8 mouse cellular contexts compared by ENCODE assay signal in the genomic region with DNA sequence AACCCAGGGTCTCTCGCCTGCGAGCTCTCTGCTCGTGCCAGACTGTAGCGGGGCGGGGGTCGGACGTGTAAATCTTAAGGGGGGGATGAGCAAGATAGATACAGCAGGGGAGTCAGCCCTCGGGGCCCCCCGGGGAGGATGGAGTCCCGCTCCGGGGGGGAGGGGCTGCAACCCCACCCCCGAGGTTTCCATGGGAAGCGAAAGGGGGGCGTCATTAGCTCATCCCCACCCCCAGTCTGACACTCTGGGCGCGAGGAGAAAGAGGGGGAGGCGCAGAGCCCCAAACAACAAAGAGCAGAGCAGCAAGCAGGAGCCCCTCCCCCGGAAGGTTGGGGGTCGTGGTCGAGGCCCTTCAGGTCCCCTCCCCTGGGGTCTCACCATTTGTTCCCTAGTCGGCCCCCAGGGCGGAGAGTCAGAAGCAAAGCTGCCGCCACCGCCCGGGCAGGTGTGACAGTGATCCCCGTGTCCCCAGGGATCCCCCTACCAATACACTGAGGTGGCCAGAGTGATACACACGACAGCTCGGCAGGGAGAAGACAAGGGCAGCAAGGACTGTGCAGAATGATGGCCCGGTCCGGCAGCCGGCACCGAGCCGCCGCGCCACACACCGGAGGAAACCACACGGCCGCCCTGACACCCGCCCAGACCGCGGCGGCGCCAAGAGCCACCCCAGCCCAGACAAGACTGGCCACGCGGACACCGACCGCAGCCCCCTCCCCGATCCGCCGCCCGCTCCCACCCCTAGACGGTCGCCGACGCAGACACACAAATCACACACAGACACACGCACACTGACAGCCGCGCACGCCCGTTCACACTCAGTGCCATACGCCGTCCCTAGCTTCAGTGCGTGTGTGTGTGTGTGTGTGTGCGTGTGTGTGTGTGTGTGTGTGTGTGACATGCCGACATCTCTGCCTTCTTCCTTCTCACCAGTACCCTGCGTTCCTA. TPM values are rescaled to one million over a fixed set of nuclear protein-coding genes. Genes with fewer than 3 reads are reported as not detected.
DNase-seq lines count a peak whose midpoint lies in the region; ATAC-seq and TF ChIP-seq lines count a peak whose summit lies in the region.

No protein-coding gene starts in this region.

- H3K4me1 ChIP-seq in kidney, embryonic 14.5 days (ENCODE audit: control insufficient read depth, insufficient read depth, low read length) = peaks cover 45% of the 10 kb centered on the region
- peaks cover 71% of the 10 kb centered on the region for H3K4me1 ChIP-seq in E14TG2a.4 (replicated peaks; ENCODE audit: low read depth, low read length)
- H3K4me1 ChIP-seq in embryonic facial prominence, embryonic 10.5 days = peaks cover 69% of the 10 kb centered on the region
- H3K4me1 ChIP-seq in hindbrain, postnatal 0 days (ENCODE audit: insufficient read depth, low read length) = peaks cover 8% of the 10 kb centered on the region
- H3K4me1 ChIP-seq in midbrain, embryonic 12.5 days = peaks cover 54% of the 10 kb centered on the region

- no peaks in the 10 kb centered on the region for H3K9me3 ChIP-seq in kidney, embryonic 14.5 days (ENCODE audit: control insufficient read depth, low read length)
- H3K9me3 ChIP-seq in E14TG2a.4 (ENCODE audit: low read length) = no peaks in the 10 kb centered on the region
- no peaks in the 10 kb centered on the region for H3K9me3 ChIP-seq in embryonic facial prominence, embryonic 10.5 days
- no peaks in the 10 kb centered on the region for H3K9me3 ChIP-seq in hindbrain, postnatal 0 days (ENCODE audit: low read length)
- H3K9me3 ChIP-seq in midbrain, embryonic 12.5 days = no peaks in the 10 kb centered on the region

- H3K4me3 ChIP-seq in kidney, embryonic 14.5 days (ENCODE audit: low read length) = peak overlapping the region; percentile 64
- H3K4me3 ChIP-seq in E14TG2a.4 (replicated peaks; ENCODE audit: low read length) = peak overlapping the region; percentile 84
- peak overlapping the region; percentile 79 for H3K4me3 ChIP-seq in embryonic facial prominence, embryonic 10.5 days
- H3K4me3 ChIP-seq in hindbrain, postnatal 0 days (ENCODE audit: low read length) = peak overlapping the region; percentile 67
- peak overlapping the region; percentile 69 for H3K4me3 ChIP-seq in midbrain, embryonic 12.5 days

- intact Hi-C loops in gastrocnemius, postnatal 36 days (cut with DNase I) = loop anchor here (5.0 kb wide), 1 partner anchor 146 kb away; no protein-coding TSS in a partner anchor

- no peaks in the 10 kb centered on the region for H3K36me3 ChIP-seq in kidney, embryonic 14.5 days (ENCODE audit: control insufficient read depth, insufficient read depth, low read length)
- no peaks in the 10 kb centered on the region for H3K36me3 ChIP-seq in E14TG2a.4 (ENCODE audit: insufficient read depth, low read length)
- no peaks in the 10 kb centered on the region for H3K36me3 ChIP-seq in embryonic facial prominence, embryonic 10.5 days (replicated peaks)
- H3K36me3 ChIP-seq in hindbrain, postnatal 0 days (ENCODE audit: insufficient read depth, low read length) = no peaks in the 10 kb centered on the region
- no peaks in the 10 kb centered on the region for H3K36me3 ChIP-seq in midbrain, embryonic 12.5 days

- no peak overlapping the region for H3K27ac ChIP-seq in kidney, embryonic 14.5 days (ENCODE audit: low read depth, low read length)
- H3K27ac ChIP-seq in embryonic facial prominence, embryonic 10.5 days (replicated peaks) = peak overlapping the region; percentile 65
- peak overlapping the region; percentile 88 for H3K27ac ChIP-seq in hindbrain, postnatal 0 days
- H3K27ac ChIP-seq in midbrain, embryonic 12.5 days (replicated peaks) = peak overlapping the region; percentile 72

- WGBS in kidney, embryonic 14.5 days = under 1% methylated on average over 62 of the region's 66 CpGs
- WGBS in embryonic facial prominence, embryonic 10.5 days = under 1% methylated on average over 66 of the region's 66 CpGs
- 1% methylated on average over 64 of the region's 66 CpGs for WGBS in hindbrain, postnatal 0 days
- WGBS in midbrain, embryonic 12.5 days = under 1% methylated on average over 62 of the region's 66 CpGs

- peak; percentile 13; the same call in 1 of the 2 replicates for ATAC-seq in kidney, embryonic 14.5 days (ENCODE audit: low FRiP score, low TSS enrichment)
- peak; percentile 24 for ATAC-seq in hindbrain, postnatal 0 days
- ATAC-seq in midbrain, embryonic 12.5 days (ENCODE audit: low FRiP score, low read depth) = peak; percentile 31

- H3K9ac ChIP-seq in kidney, embryonic 14.5 days (ENCODE audit: low read depth, low read length) = peak overlapping the region; percentile 69
- peak overlapping the region; percentile 82 for H3K9ac ChIP-seq in hindbrain, postnatal 0 days (replicated peaks; ENCODE audit: low read length)
- H3K9ac ChIP-seq in midbrain, embryonic 12.5 days (replicated peaks) = peak overlapping the region; percentile 58

- no peak for TF ChIP-seq CTCF in E14TG2a.4 (conservative IDR thresholded peaks at IDR 0.05; ENCODE audit: low read length)
- TF ChIP-seq CTCF in hindbrain, postnatal 0 days (IDR thresholded peaks at IDR 0.05; ENCODE audit: low read depth) = no peak

- H3K27me3 ChIP-seq in kidney, embryonic 14.5 days (ENCODE audit: control insufficient read depth, insufficient read depth, low read length) = peaks cover 35% of the 10 kb centered on the region
- H3K27me3 ChIP-seq in E14TG2a.4 (ENCODE audit: insufficient read depth, low read length) = peaks cover 70% of the 10 kb centered on the region
- peaks cover 81% of the 10 kb centered on the region for H3K27me3 ChIP-seq in embryonic facial prominence, embryonic 10.5 days (replicated peaks; ENCODE audit: low read depth, poor library complexity, severe bottlenecking)
- H3K27me3 ChIP-seq in hindbrain, postnatal 0 days (ENCODE audit: insufficient read depth, low read length) = no peaks in the 10 kb centered on the region
- peaks cover 83% of the 10 kb centered on the region for H3K27me3 ChIP-seq in midbrain, embryonic 12.5 days

- H3K4me2 ChIP-seq in kidney, embryonic 14.5 days (replicated peaks; ENCODE audit: low read depth, low read length) = peak overlapping the region; percentile 97
- peak overlapping the region; percentile 77 for H3K4me2 ChIP-seq in hindbrain, postnatal 0 days (ENCODE audit: low read depth, low read length)
- peak overlapping the region; percentile 93 for H3K4me2 ChIP-seq in midbrain, embryonic 12.5 days (replicated peaks)

- DNase-seq in kidney, adult 8-10 months = no peak
- peak; percentile 56 for DNase-seq in embryonic facial prominence, embryonic 10.5 days (ENCODE audit: low spot score)
- peak; percentile 61 for DNase-seq in hindbrain, postnatal 0 days (ENCODE audit: low spot score)
- DNase-seq in urinary bladder, adult 18-20 months (ENCODE audit: low spot score in 2 of 2) = no peak
- no peak for DNase-seq in gastrocnemius, postnatal 36 days

RNA-seq across cellular contexts. Expression of a gene that starts 1.3 kb away (rescaled TPM):
- 9.7 and 10.1 TPM in 2 replicates for polyA plus RNA-seq in kidney, embryonic 14.5 days (2014; fragmentation: Nextera tagmentation; extraction: Ambion mirVana)
- 4.5 and 6.8 TPM in 2 replicates for polyA plus RNA-seq in embryonic facial prominence, embryonic 10.5 days (2016; fragmentation: Nextera tagmentation; extraction: Ambion mirVana)
- 107 and 171 TPM in 2 replicates for total RNA-seq in hindbrain, postnatal 0 days (2014; rRNA removed)
- 57.0 and 61.4 TPM in 2 replicates for polyA plus RNA-seq in hindbrain, postnatal 0 days (2015; fragmentation: Nextera tagmentation; extraction: Ambion mirVana)
- polyA plus RNA-seq in midbrain, embryonic 12.5 days (2016; fragmentation: Nextera tagmentation; extraction: Ambion mirVana) = 10.7 and 11.1 TPM in 2 replicates
- not detected for total RNA-seq in gastrocnemius, postnatal 36 days (2021)

RNA-seq across cellular contexts. Expression of a gene that starts 16.4 kb away (rescaled TPM):
- 30.1 and 36.6 TPM in 2 replicates for polyA plus RNA-seq in kidney, embryonic 14.5 days (2014; fragmentation: Nextera tagmentation; extraction: Ambion mirVana)
- 37.3 and 40.8 TPM in 2 replicates for polyA plus RNA-seq in embryonic facial prominence, embryonic 10.5 days (2016; fragmentation: Nextera tagmentation; extraction: Ambion mirVana)
- 7.6 and 9.6 TPM in 2 replicates for total RNA-seq in hindbrain, postnatal 0 days (2014; rRNA removed)
- 3.5 and 4.2 TPM in 2 replicates for polyA plus RNA-seq in hindbrain, postnatal 0 days (2015; fragmentation: Nextera tagmentation; extraction: Ambion mirVana)
- polyA plus RNA-seq in midbrain, embryonic 12.5 days (2016; fragmentation: Nextera tagmentation; extraction: Ambion mirVana) = 16.8 and 17.3 TPM in 2 replicates
- under 1 TPM in 1 of 2 experiments, not detected in 1; 0.15 TPM for total RNA-seq in gastrocnemius, postnatal 36 days (2021)

RNA-seq across cellular contexts. Expression of a gene that starts 28.3 kb away (rescaled TPM):
- polyA plus RNA-seq in kidney, embryonic 14.5 days (2014; fragmentation: Nextera tagmentation; extraction: Ambion mirVana) = 35.9 and 47.1 TPM in 2 replicates
- 30.5 and 34.2 TPM in 2 replicates for polyA plus RNA-seq in embryonic facial prominence, embryonic 10.5 days (2016; fragmentation: Nextera tagmentation; extraction: Ambion mirVana)
- 94.4 and 107 TPM in 2 replicates for total RNA-seq in hindbrain, postnatal 0 days (2014; rRNA removed)
- 67.6 and 73.2 TPM in 2 replicates for polyA plus RNA-seq in hindbrain, postnatal 0 days (2015; fragmentation: Nextera tagmentation; extraction: Ambion mirVana)
- 35.0 and 37.0 TPM in 2 replicates for polyA plus RNA-seq in midbrain, embryonic 12.5 days (2016; fragmentation: Nextera tagmentation; extraction: Ambion mirVana)
- total RNA-seq in gastrocnemius, postnatal 36 days (2021) = 10 to 100 TPM; 15.8 to 23.2 TPM

RNA-seq across cellular contexts. Expression of a gene that starts 40.3 kb away (rescaled TPM):
- 0.18 and 0.30 TPM in 2 replicates for polyA plus RNA-seq in kidney, embryonic 14.5 days (2014; fragmentation: Nextera tagmentation; extraction: Ambion mirVana)
- polyA plus RNA-seq in embryonic facial prominence, embryonic 10.5 days (2016; fragmentation: Nextera tagmentation; extraction: Ambion mirVana) = 0.09 and 0.15 TPM in 2 replicates
- 0.07 and 0.31 TPM in 2 replicates for total RNA-seq in hindbrain, postnatal 0 days (2014; rRNA removed)
- polyA plus RNA-seq in hindbrain, postnatal 0 days (2015; fragmentation: Nextera tagmentation; extraction: Ambion mirVana) = 0.20 and 0.42 TPM in 2 replicates
- polyA plus RNA-seq in midbrain, embryonic 12.5 days (2016; fragmentation: Nextera tagmentation; extraction: Ambion mirVana) = 0.22 and 0.29 TPM in 2 replicates
- not detected for total RNA-seq in gastrocnemius, postnatal 36 days (2021)

RNA-seq across cellular contexts. Expression of a gene that starts 40.5 kb away (rescaled TPM):
- polyA plus RNA-seq in kidney, embryonic 14.5 days (2014; fragmentation: Nextera tagmentation; extraction: Ambion mirVana) = 45.4 and 58.8 TPM in 2 replicates
- polyA plus RNA-seq in embryonic facial prominence, embryonic 10.5 days (2016; fragmentation: Nextera tagmentation; extraction: Ambion mirVana) = 26.7 and 27.2 TPM in 2 replicates
- 3.9 and 5.9 TPM in 2 replicates for total RNA-seq in hindbrain, postnatal 0 days (2014; rRNA removed)
- 7.4 and 10.9 TPM in 2 replicates for polyA plus RNA-seq in hindbrain, postnatal 0 days (2015; fragmentation: Nextera tagmentation; extraction: Ambion mirVana)
- 9.5 and 11.0 TPM in 2 replicates for polyA plus RNA-seq in midbrain, embryonic 12.5 days (2016; fragmentation: Nextera tagmentation; extraction: Ambion mirVana)
- 10 to 100 TPM; 10.1 to 11.5 TPM for total RNA-seq in gastrocnemius, postnatal 36 days (2021)

Comparison
In these comparisons a context has a peak if more than half of its experiments do, and no peak if none do; other contexts are left out.
1. DNase-seq: peak in embryonic facial prominence, embryonic 10.5 days (single experiment) and hindbrain, postnatal 0 days (single experiment); none in kidney, adult 8-10 months (0 of 2), urinary bladder, adult 18-20 months (0 of 2) and gastrocnemius, postnatal 36 days (0 of 2).
2. Peak in every context shown above with its lines, with median percentiles within 50 percentile points of each other: ATAC-seq, H3K4me2 ChIP-seq, H3K4me3 ChIP-seq and H3K9ac ChIP-seq.